Mouse (Mus musculus): Measurements from ENCODE around the gene Unc5cl.
A peak's percentile ranks its signal among the peaks of the same experiment; 100 is the strongest.

Unc5cl gene

GRCm38 (mm10) chr17:48533844-48534705 is 79.4 kb downstream of the Unc5cl start:
- ATAC-seq (ENCODE audit: insufficient number of reproducible peaks, low FRiP score, low TSS enrichment), result no peak

- no peak for ATAC-seq (ENCODE audit: insufficient number of reproducible peaks, low FRiP score, low TSS enrichment)
Observed at GRCm38 (mm10) chr17:48538328-48538727, 83.6 kb downstream of the Unc5cl start.

DNA sequence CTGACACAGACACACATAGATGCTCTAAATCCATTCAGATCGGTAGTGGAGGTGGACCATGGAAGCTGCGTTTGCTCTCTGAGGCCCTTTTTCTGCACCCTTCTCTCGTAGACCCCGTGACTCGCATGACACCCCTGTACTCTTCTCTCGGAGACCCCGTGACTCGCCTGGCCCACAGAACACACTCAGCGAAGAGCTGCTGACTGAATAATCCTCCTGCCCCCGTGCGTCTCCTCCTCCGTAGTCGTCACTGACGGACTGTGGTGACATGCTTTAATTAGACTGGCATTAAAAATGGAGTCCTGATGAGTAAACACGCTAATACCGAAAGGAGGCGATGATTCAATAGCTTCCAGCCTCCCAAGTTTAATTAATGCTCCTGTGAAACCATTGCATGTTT is 84.6 kb downstream of the Unc5cl start:
- no peak for ATAC-seq (ENCODE audit: insufficient number of reproducible peaks, low FRiP score, low TSS enrichment)

DNA sequence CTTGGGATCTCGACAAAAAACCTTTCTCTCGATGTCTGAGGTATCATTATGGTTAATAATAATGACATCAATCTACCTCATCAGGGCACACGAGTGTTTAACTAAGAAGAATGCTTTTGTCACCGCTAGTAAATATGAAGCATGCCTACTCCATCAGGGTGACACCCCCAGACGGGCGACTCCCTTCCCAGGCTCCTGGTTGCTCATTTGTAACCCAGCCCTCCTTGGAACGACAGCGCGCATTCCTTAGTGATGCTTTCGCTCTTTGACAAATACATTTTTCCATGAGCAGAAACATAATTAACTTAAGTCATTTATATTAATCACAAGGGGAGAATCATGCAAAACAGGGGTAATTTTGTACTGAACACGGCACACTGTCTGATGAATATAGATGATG is 88.0 kb downstream of the Unc5cl start:
- ATAC-seq (ENCODE audit: insufficient number of reproducible peaks, low FRiP score, low TSS enrichment), result no peak

- peak; percentile 33; the same call in 1 of the 2 replicates for ATAC-seq (ENCODE audit: insufficient number of reproducible peaks, low FRiP score, low TSS enrichment)
Observed at GRCm38 (mm10) chr17:48543301-48543765, 88.6 kb downstream of the Unc5cl start.

GRCm38 (mm10) chr17:48544722-48545121 is 90.0 kb downstream of the Unc5cl start:
- no peak for ATAC-seq (ENCODE audit: insufficient number of reproducible peaks, low FRiP score, low TSS enrichment)

- no peak for ATAC-seq (ENCODE audit: insufficient number of reproducible peaks, low FRiP score, low TSS enrichment)
Observed at GRCm38 (mm10) chr17:48545223-48545943, 90.7 kb downstream of the Unc5cl start.

DNA sequence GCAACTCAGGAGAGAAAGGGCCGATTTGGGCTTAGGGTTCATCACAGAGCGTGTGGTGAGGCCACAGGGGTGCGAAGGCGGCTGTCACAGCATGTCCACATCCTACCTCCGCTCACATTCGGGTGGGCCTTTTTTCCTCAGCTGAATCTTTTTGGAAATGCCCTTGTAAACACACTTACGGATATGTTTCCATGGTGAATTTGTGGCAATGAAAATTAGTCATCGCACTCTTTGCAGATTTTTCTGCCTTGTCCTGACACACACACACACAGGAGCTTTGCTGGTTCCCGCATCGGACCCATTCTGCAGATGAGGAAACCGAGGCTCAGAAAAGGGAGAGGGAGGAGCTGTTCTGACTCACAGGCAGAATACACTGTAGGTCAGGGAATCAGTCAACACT is 91.3 kb downstream of the Unc5cl start:
- no peak for ATAC-seq (ENCODE audit: insufficient number of reproducible peaks, low FRiP score, low TSS enrichment)

DNA sequence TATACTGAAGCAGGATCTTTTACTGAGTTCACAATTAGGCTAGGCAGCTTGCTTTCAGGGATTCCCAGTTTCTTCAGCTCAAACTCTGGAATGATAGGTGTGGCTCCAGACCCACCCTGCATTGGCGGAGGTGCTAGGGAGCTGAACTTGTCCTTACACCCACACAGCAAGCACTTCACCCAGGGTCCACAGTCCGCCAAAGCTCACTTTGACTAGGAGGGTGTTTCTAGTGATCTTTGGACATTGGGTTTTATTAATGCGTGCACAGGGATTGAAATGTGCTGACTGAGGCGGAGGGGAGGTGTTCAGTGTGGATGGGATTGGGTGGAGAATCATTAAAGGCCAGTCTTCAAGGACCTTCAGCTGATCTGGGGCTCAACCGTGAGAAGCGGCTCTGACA is 93.0 kb downstream of the Unc5cl start:
- no peak for ATAC-seq (ENCODE audit: insufficient number of reproducible peaks, low FRiP score, low TSS enrichment)

GRCm38 (mm10) chr17:48551788-48552531 is 97.3 kb downstream of the Unc5cl start:
- ATAC-seq (ENCODE audit: insufficient number of reproducible peaks, low FRiP score, low TSS enrichment), result peak; percentile 84

GRCm38 (mm10) chr17:48552532-48552915 is 97.8 kb downstream of the Unc5cl start:
- ATAC-seq (ENCODE audit: insufficient number of reproducible peaks, low FRiP score, low TSS enrichment), result peak; percentile 66

DNA sequence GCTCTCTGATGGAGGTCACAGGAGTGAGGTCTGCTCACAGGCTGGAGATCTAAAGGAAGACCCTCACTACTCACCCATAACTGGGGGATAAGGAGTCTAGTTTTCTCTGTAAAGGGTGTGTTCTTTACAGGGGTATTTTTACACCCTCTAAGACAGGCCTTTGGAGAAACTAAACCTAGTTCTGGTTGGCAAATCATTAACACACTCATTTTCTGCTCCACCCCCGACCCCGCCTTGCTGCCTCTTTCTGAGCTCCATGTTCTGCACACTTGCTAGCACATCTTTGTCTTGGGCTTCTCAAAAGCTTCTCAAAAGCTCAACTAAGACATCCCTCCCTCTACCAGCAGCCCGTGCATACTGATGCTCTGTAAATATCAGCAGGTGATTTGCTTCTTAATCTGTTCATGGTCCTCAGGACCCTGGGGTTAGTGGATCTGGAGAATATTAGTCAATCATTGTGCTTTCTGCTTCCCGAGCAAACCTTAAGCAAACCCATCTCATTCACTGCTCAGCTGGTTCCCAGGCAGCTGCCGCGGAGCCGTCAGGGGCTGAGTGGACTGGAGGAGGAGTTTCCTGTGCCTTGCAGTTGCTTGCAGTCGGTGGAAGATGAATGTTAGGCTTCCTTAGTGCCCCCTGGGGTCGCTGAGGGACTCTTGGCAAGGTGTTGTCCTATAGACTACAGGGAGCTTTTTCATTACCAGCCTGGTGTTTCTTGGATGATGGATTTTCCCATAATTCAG is 101.7 kb downstream of the Unc5cl start:
- no peak for ATAC-seq (ENCODE audit: insufficient number of reproducible peaks, low FRiP score, low TSS enrichment)

GRCm38 (mm10) chr17:48557823-48558715 is 103.4 kb downstream of the Unc5cl start:
- no peak for ATAC-seq (ENCODE audit: insufficient number of reproducible peaks, low FRiP score, low TSS enrichment)

DNA sequence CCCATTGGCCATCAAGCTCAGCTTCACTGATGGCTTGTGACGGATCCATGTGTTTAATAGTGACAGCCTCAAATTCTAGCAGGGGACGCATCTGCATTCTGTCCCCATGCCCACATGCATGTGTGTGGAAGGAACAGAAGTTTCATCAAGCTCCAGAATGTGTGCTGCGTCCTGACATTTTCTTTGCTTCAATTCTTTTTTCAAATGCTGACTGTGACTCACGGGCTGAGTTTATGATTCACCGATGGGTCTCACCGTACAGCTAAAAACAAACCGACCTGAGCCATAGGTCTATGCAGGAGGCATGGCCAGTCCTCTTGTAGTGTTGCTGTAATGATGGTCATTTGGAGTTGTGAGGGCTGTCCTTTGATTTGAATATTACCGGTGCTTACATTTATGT is 110.2 kb downstream of the Unc5cl start:
- ATAC-seq (ENCODE audit: insufficient number of reproducible peaks, low FRiP score, low TSS enrichment), result no peak

DNA sequence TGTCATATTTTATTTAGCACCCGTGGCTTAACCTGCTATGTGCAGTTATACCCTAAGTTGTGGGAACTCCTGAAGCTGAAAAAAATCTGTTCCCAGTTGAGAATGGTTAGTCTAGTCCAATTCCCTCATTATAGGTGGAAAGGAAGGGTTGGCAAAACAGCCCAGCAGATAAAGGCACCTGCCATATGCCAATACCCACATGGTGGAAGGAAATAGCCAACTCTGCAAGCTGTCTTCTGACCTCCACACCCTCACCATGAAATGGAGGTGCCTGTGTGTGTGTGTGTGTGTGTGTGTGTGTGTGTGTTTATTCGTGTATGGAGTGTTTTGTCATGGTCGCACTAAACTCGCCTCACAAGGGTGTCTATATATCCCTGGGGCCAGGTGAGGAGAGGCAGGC is 115.0 kb downstream of the Unc5cl start:
- peak; percentile 40; the same call in 1 of the 2 replicates for ATAC-seq (ENCODE audit: insufficient number of reproducible peaks, low FRiP score, low TSS enrichment)

DNA sequence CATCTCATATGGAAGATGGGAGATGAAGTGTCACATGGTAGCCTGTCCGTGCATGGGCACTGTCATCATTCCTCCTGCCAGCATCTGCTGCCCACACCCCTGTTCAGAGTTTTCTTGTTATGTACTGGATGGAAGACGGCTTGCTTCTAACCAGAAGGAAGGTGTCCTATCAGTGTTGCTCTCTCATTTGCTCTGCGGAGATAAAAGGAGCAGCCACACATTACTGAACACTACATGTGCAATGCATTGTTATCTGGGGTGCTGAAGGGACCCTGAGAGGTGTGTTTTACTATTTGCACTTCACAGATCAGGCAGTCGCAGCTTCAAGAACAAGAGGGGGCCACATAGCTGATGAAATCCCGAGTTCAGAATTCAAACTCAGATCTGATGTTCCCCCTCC is 126.5 kb downstream of the Unc5cl start:
- no peak for ATAC-seq (ENCODE audit: insufficient number of reproducible peaks, low FRiP score, low TSS enrichment)

- no peak for ATAC-seq (ENCODE audit: insufficient number of reproducible peaks, low FRiP score, low TSS enrichment)
Observed at GRCm38 (mm10) chr17:48582486-48582990, 127.8 kb downstream of the Unc5cl start.

DNA sequence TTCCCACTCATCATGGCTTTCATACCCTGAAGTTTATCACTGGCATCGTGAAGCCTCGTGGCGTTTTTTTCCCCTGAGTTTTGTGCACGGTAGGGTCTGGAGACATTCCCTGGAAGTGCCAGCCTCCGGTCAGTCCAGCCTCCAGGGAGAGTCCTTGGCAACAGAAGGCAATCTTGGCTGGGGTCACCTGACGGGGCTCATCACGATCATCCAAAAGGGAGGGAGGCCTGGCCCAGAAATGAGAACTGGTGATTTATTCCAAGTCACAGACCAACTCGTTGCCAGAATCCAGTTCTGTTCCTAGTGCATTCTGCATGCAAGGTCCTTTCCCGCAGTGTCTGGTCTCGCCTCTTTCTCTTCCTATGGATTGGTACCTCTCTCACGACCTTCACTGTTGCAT is 128.7 kb downstream of the Unc5cl start:
- ATAC-seq (ENCODE audit: insufficient number of reproducible peaks, low FRiP score, low TSS enrichment), result peak; percentile 77; the same call in 1 of the 2 replicates

- ATAC-seq (ENCODE audit: insufficient number of reproducible peaks, low FRiP score, low TSS enrichment), result peak; percentile 56; the same call in 1 of the 2 replicates
Observed at GRCm38 (mm10) chr17:48585902-48586359, 131.2 kb downstream of the Unc5cl start.
